ENCODE assay signal across 23 mouse cellular contexts in genomic region chr6:30101773-30102415, GRCm38 (mm10). TPM values are rescaled to one million over a fixed set of nuclear protein-coding genes. Genes with fewer than 3 reads are reported as not detected.
DNase-seq lines count a peak whose midpoint lies in the region; ATAC-seq and TF ChIP-seq lines count a peak whose summit lies in the region.
"Had no signal": no experiment of that assay in that cellular context is flagged by ENCODE, and none has a peak within 500 bp of the region (broad histone marks: within the 10 kb centered on the region; RNA-seq: fewer than 3 reads in every experiment).

No protein-coding gene starts in this region.

- H3K27ac ChIP-seq in embryonic facial prominence, embryonic 14.5 days (replicated peaks; ENCODE audit: low read depth, low read length): no peak overlapping the region
- no peak overlapping the region for H3K27ac ChIP-seq in embryonic facial prominence, embryonic 10.5 days (replicated peaks)
- H3K27ac ChIP-seq in MEL (ENCODE audit: control insufficient read depth, low read depth, low read length): peak overlapping the region; percentile 35; the same call in 1 of the 2 replicates
- H3K27ac ChIP-seq: embryonic facial prominence, embryonic 12.5 days; forebrain, embryonic 12.5 days; heart, embryonic 13.5 days; hindbrain, embryonic 15.5 days had no signal

- H3K9ac ChIP-seq in embryonic facial prominence, embryonic 14.5 days (ENCODE audit: low read depth, low read length): no peak overlapping the region
- H3K9ac ChIP-seq in MEL (ENCODE audit: control insufficient read depth, low read depth, low read length, poor library complexity, severe bottlenecking): no peak overlapping the region
- H3K9ac ChIP-seq: embryonic facial prominence, embryonic 12.5 days; forebrain, embryonic 12.5 days; heart, embryonic 13.5 days; hindbrain, embryonic 15.5 days had no signal

- TF ChIP-seq RAD21 in MEL (IDR thresholded peaks at IDR 0.05; ENCODE audit: low read depth, low read length): no peak

- no peak for TF ChIP-seq POLR2A in MEL (IDR thresholded peaks at IDR 0.05; ENCODE audit: control insufficient read depth in 1 of 2, insufficient read depth in 1 of 2, low read depth in 1 of 2, low read length in 2 of 2, poor library complexity in 1 of 2)

- no peaks in the 10 kb centered on the region for H3K9me3 ChIP-seq in embryonic facial prominence, embryonic 14.5 days (ENCODE audit: control insufficient read depth, low read length)
- H3K9me3 ChIP-seq in embryonic facial prominence, embryonic 10.5 days: no peaks in the 10 kb centered on the region
- H3K9me3 ChIP-seq in MEL (replicated peaks; ENCODE audit: insufficient read depth, low read length): no peaks in the 10 kb centered on the region
- H3K9me3 ChIP-seq: embryonic facial prominence, embryonic 12.5 days; forebrain, embryonic 12.5 days; G1E; heart, embryonic 13.5 days; hindbrain, embryonic 15.5 days had no signal

- no peak overlapping the region for H3K4me3 ChIP-seq in embryonic facial prominence, embryonic 14.5 days (ENCODE audit: low read depth, low read length)
- H3K4me3 ChIP-seq in embryonic facial prominence, embryonic 10.5 days: no peak overlapping the region
- no peak overlapping the region for H3K4me3 ChIP-seq in MEL (ENCODE audit: control insufficient read depth in 1 of 2, insufficient read depth in 1 of 2, low read depth in 2 of 2, low read length in 2 of 2)
- H3K4me3 ChIP-seq: embryonic facial prominence, embryonic 12.5 days; forebrain, embryonic 12.5 days; heart, embryonic 13.5 days; hindbrain, embryonic 15.5 days had no signal

- WGBS in embryonic facial prominence, embryonic 14.5 days: 82% methylated on average over 12 of the region's 12 CpGs
- WGBS in embryonic facial prominence, embryonic 10.5 days: 83% methylated on average over 12 of the region's 12 CpGs

- H3K36me3 ChIP-seq in embryonic facial prominence, embryonic 14.5 days (ENCODE audit: control insufficient read depth, insufficient read depth, low read length): peaks cover 92% of the 10 kb centered on the region
- peaks cover 96% of the 10 kb centered on the region for H3K36me3 ChIP-seq in embryonic facial prominence, embryonic 10.5 days (replicated peaks)
- H3K36me3 ChIP-seq in MEL (ENCODE audit: control insufficient read depth in 1 of 2, insufficient read depth in 2 of 2, low read length in 2 of 2): peaks cover 6 to 24% of the 10 kb centered on the region in 2 experiments; a peak in 3 of 4 replicates

- peak; percentile 27 for DNase-seq in embryonic facial prominence, embryonic 14.5 days (ENCODE audit: low spot score)
- DNase-seq in embryonic facial prominence, embryonic 10.5 days (ENCODE audit: low spot score): no peak
- DNase-seq in MEL (ENCODE audit: low read depth, low spot score): no peak
- peak; percentile 33 for DNase-seq in WW6 (ENCODE audit: low read depth, low spot score)
- DNase-seq in frontal cortex, postnatal 25 days (ENCODE audit: low spot score in 2 of 2): no peak
- no peak for DNase-seq in frontal cortex, postnatal 10 days (ENCODE audit: low spot score in 2 of 2)
- no peak for DNase-seq in cerebellum, adult 18-20 months
- DNase-seq: adrenal gland, adult 2 months; adrenal gland, postnatal 25 days; cerebellum, adult 8-10 months; cerebellum, postnatal 14 days; embryo, embryonic 11 days; gastrocnemius, postnatal 36 days; heart, adult 11 months; heart, postnatal 36 days; kidney, adult 2 months had no signal

- TF ChIP-seq EP300 in MEL (IDR thresholded peaks at IDR 0.05; ENCODE audit: low read depth in 1 of 2, low read length in 2 of 2): no peak

- no peaks in the 10 kb centered on the region for H3K4me1 ChIP-seq in embryonic facial prominence, embryonic 14.5 days (ENCODE audit: control insufficient read depth, insufficient read depth, low read length)
- no peaks in the 10 kb centered on the region for H3K4me1 ChIP-seq in embryonic facial prominence, embryonic 10.5 days
- no peaks in the 10 kb centered on the region; a peak in 2 of 4 replicates for H3K4me1 ChIP-seq in MEL (ENCODE audit: control insufficient read depth in 1 of 2, insufficient read depth in 2 of 2, low read length in 2 of 2)
- H3K4me1 ChIP-seq: embryonic facial prominence, embryonic 12.5 days; forebrain, embryonic 12.5 days; heart, embryonic 13.5 days; hindbrain, embryonic 15.5 days had no signal

- no peak overlapping the region for H3K4me2 ChIP-seq in embryonic facial prominence, embryonic 14.5 days (ENCODE audit: low read depth, low read length)
- H3K4me2 ChIP-seq: embryonic facial prominence, embryonic 12.5 days; forebrain, embryonic 12.5 days; heart, embryonic 13.5 days; hindbrain, embryonic 15.5 days had no signal

- peak; percentile 33; the same call in 1 of the 2 replicates for ATAC-seq in embryonic facial prominence, embryonic 14.5 days (ENCODE audit: low read depth)
- ATAC-seq: forebrain, embryonic 16.5 days; intestine, embryonic 16.5 days had no signal

- 0 out of 2 replicates have a peak, but pooled peaks cover 2% of the 10 kb centered on the region for H3K79me2 ChIP-seq in MEL (ENCODE audit: control insufficient read depth, insufficient read depth, low read length, poor library complexity)

- no peaks in the 10 kb centered on the region for H3K27me3 ChIP-seq in embryonic facial prominence, embryonic 14.5 days (replicated peaks; ENCODE audit: control insufficient read depth, insufficient read depth, low read length)
- H3K27me3 ChIP-seq in embryonic facial prominence, embryonic 10.5 days (replicated peaks; ENCODE audit: low read depth, poor library complexity, severe bottlenecking): no peaks in the 10 kb centered on the region
- no peaks in the 10 kb centered on the region for H3K27me3 ChIP-seq in MEL (ENCODE audit: control insufficient read depth in 1 of 2, insufficient read depth in 2 of 2, low read length in 2 of 2)
- H3K27me3 ChIP-seq: embryonic facial prominence, embryonic 12.5 days; forebrain, embryonic 12.5 days; heart, embryonic 13.5 days; hindbrain, embryonic 15.5 days had no signal

- no peak for TF ChIP-seq CTCF in MEL (IDR thresholded peaks at IDR 0.05 in 2 of 3, conservative IDR thresholded peaks at IDR 0.05 in 1 of 3; ENCODE audit: control insufficient read depth in 1 of 3, insufficient read depth in 1 of 3, low read depth in 2 of 3, low read length in 3 of 3, poor library complexity in 1 of 3, severe bottlenecking in 1 of 3)

TF ChIP-seq in MEL, 35 proteins besides CTCF, POLR2A, EP300 and RAD21:
- TF ChIP-seq KAT2A (conservative IDR thresholded peaks at IDR 0.05; ENCODE audit: low read depth, low read length) (no peak), MYB (IDR thresholded peaks at IDR 0.05; ENCODE audit: low read depth, low read length) (no peak), USF2 (IDR thresholded peaks at IDR 0.05; ENCODE audit: borderline replicate concordance in 1 of 2, insufficient read depth in 1 of 2, low read depth in 1 of 2, low read length in 2 of 2) (no peak), NELFE (IDR thresholded peaks at IDR 0.05; ENCODE audit: low read depth, low read length) (no peak), BHLHE40 (IDR thresholded peaks at IDR 0.05; ENCODE audit: borderline replicate concordance, low read depth, low read length) (no peak), MAFK (IDR thresholded peaks at IDR 0.05; ENCODE audit: borderline replicate concordance, low read depth, low read length) (no peak), MAX (IDR thresholded peaks at IDR 0.05; ENCODE audit: low read length) (no peak), ZMIZ1 (IDR thresholded peaks at IDR 0.05; ENCODE audit: low read depth, low read length) (no peak), ELF1 (IDR thresholded peaks at IDR 0.05; ENCODE audit: low read depth, low read length) (no peak), TBP (IDR thresholded peaks at IDR 0.05; ENCODE audit: low read depth, low read length) (no peak)

RNA-seq across cellular contexts. Expression of gene Nrf1, which starts 54.1 kb away (rescaled TPM):
- polyA plus RNA-seq in embryonic facial prominence, embryonic 14.5 days (2014; fragmentation: Nextera tagmentation; extraction: Ambion mirVana): 43.9 and 52.9 TPM in 2 replicates
- polyA plus RNA-seq in embryonic facial prominence, embryonic 10.5 days (2016; fragmentation: Nextera tagmentation; extraction: Ambion mirVana): 92.1 and 94.9 TPM in 2 replicates
- 60.4 and 65.2 TPM in 2 replicates for total RNA-seq in MEL (2012; rRNA removed)
- 10 to 100 TPM; 56.5 to 93.7 TPM for polyA plus RNA-seq in MEL (2012; ENCODE audit: insufficient read depth in 1 of 2, insufficient read length in 2 of 2, low read depth in 1 of 2, low replicate concordance in 2 of 2, missing spikeins in 1 of 2)

Comparison
In these comparisons a context has a peak if more than half of its experiments do, and no peak if none do; other contexts are left out.
1. DNase-seq: peak in embryonic facial prominence, embryonic 14.5 days (single experiment) and WW6 (single experiment); none in embryonic facial prominence, embryonic 10.5 days (single experiment), MEL (single experiment), frontal cortex, postnatal 25 days (0 of 2), frontal cortex, postnatal 10 days (0 of 2) and cerebellum, adult 18-20 months (0 of 2).